Mouse (Mus musculus): ENCODE results near the gene 1700001C19Rik. TPM values are rescaled to one million over a fixed set of nuclear protein-coding genes. Genes with fewer than 3 reads are reported as not detected.

Gene 1700001C19Rik
- total and polyA plus RNA-seq, 3 experiments, result 0.76 TPM; not detected in 2

DNA sequence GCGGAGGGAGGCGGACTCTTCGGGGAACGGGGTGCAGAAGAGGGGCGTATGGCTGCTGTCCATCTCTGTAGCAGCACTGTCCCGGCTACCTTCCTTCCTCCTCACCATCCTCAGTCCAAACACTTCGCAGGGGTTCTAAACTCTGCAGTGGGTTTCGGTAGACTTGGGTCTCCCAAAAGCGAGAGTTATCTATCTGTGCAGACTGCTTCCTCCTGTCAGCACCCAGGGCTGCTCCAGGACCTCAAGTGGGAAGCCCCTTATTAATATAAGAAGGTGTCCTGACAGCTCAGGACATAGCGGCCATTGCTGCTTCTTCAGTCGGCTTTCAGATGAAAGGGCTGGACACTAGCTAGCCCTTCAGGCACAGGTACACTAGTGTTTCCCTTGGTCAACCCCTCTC, 27.8 kb upstream of the 1700001C19Rik start:
- Histone ChIP-seq H3K4me1 (ENCODE audit: control insufficient read depth, insufficient read depth, low read length) (no peaks in the 10 kb centered on the region; the same call in 1 of the 2 replicates), H3K36me3 (ENCODE audit: control insufficient read depth, insufficient read depth, low read length) (no peaks in the 10 kb centered on the region), H3K9ac (ENCODE audit: low read depth, low read length) (no peak overlapping the region), H3K79me2 (replicated peaks; ENCODE audit: control insufficient read depth, insufficient read depth, low read length) (no peaks in the 10 kb centered on the region), H3K4me3 (no peak overlapping the region), H3K27ac (no peak overlapping the region), H3K27me3 (ENCODE audit: control insufficient read depth, insufficient read depth, low read length) (peaks cover 2% of the 10 kb centered on the region; the same call in 1 of the 2 replicates)
- TF ChIP-seq EP300 (IDR thresholded peaks at IDR 0.05; ENCODE audit: insufficient read depth, low read depth, low read length), result no peak
- TF ChIP-seq POLR2A (IDR thresholded peaks at IDR 0.05; ENCODE audit: insufficient read depth, low read depth, low read length), result no peak
- TF ChIP-seq CTCF (IDR thresholded peaks at IDR 0.05), result no peak
- 82% methylated on average over 11 of the region's 11 CpGs for WGBS
- DNase-seq, result no peak
- intact Hi-C loops (cut with DNase I), result no loop called here

DNA sequence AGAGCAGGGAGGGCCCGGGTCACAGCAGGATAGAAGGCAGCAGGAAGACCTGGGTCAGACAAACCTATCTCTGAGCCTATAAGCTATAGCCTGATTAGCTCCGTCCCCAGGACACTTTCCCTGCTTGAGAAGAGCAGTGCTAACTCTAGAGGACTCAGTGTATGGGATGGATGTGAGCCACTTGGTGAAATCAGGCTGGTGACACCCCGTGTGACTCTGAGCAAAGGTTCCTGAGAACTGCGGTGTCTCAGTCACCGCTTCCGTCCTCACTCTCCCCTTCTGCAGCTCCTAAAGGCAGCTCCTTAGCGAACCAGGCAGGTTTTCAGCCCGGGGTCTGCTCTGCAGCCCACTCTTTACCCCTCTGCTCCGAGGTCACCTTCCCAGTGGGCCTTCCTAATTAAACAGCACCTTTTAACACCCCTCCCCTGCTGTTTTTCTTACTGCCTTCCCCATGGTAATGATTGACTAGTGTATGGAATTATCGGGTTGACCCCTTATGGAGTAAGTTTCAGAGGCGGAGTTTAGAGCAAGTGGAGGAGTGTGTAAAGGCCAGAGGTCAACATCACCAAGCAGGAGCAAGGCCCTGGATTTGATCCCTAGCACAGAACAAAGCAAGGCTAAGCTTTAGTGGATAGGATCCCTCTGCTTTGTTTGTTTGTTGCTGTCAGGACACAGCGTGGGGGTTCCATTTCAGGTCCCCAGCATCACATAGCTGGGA, 27.2 kb upstream of the 1700001C19Rik start:
- intact Hi-C loops (cut with DNase I), result no loop called here

DNA sequence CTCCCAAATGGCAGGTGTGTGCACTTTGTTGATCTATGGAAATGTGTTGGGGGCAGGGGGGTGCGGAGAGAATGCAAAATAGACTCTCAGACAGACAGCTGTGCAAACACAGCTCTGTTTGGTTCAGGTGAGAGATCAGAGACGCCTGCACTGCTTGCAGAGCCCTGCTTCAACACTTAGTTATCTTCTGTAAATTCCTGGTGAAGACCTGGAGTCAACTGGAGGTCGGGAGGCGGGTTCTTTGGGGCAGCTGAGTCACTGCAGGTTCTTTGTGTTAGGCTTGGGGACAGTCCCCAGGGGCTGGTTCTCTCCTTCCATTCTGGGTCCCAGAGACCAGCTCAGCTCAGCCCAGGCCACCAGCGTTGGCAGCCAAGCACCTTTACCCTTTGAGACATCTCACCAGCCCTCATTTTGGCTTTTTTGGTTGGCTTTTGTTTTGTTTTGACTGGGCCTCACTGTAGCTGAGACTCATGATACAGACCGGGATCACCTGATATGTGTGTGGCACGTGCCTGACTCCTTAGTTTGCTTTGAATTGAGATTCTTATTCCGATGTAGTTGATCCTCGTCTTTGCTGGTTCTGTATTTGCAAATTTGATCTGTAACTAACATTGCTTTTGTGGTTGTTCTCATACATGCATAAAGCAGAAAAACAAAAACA, 25.7 kb upstream of the 1700001C19Rik start:
- 62% methylated on average over 9 of the region's 9 CpGs for WGBS
- no peaks in the 10 kb centered on the region for H3K36me3 ChIP-seq (ENCODE audit: control insufficient read depth, insufficient read depth, low read length)
- H3K27me3 ChIP-seq (ENCODE audit: control insufficient read depth, insufficient read depth, low read length), result no peaks in the 10 kb centered on the region
- peaks cover 2% of the 10 kb centered on the region for H3K4me1 ChIP-seq (ENCODE audit: control insufficient read depth, insufficient read depth, low read length)
- no peak overlapping the region for H3K27ac ChIP-seq
- TF ChIP-seq CTCF (IDR thresholded peaks at IDR 0.05) (no peak), EP300 (IDR thresholded peaks at IDR 0.05; ENCODE audit: insufficient read depth, low read depth, low read length) (no peak)
- no peaks in the 10 kb centered on the region for H3K79me2 ChIP-seq (replicated peaks; ENCODE audit: control insufficient read depth, insufficient read depth, low read length)
- H3K4me3 ChIP-seq, result no peak overlapping the region
- H3K9ac ChIP-seq (ENCODE audit: low read depth, low read length), result no peak overlapping the region
- intact Hi-C loops (cut with DNase I), result no loop called here
- DNase-seq, result no peak

More for the DNA sequence above, 27.2 kb upstream of the 1700001C19Rik start:
- TF ChIP-seq CTCF (IDR thresholded peaks at IDR 0.05) (no peak), POLR2A (IDR thresholded peaks at IDR 0.05; ENCODE audit: insufficient read depth, low read depth, low read length) (no peak), EP300 (IDR thresholded peaks at IDR 0.05; ENCODE audit: insufficient read depth, low read depth, low read length) (no peak)
- H3K36me3 ChIP-seq (ENCODE audit: control insufficient read depth, insufficient read depth, low read length), result no peaks in the 10 kb centered on the region
- peaks cover 2% of the 10 kb centered on the region; the same call in 1 of the 2 replicates for H3K27me3 ChIP-seq (ENCODE audit: control insufficient read depth, insufficient read depth, low read length)
- no peak overlapping the region for H3K9ac ChIP-seq (ENCODE audit: low read depth, low read length)
- H3K4me1 ChIP-seq (ENCODE audit: control insufficient read depth, insufficient read depth, low read length), result peaks cover 2% of the 10 kb centered on the region
- H3K4me3 ChIP-seq, result no peak overlapping the region
- WGBS, result 74% methylated on average over 12 of the region's 12 CpGs
- no peak for DNase-seq
- H3K27ac ChIP-seq, result no peak overlapping the region
- H3K79me2 ChIP-seq (replicated peaks; ENCODE audit: control insufficient read depth, insufficient read depth, low read length), result no peaks in the 10 kb centered on the region

DNA sequence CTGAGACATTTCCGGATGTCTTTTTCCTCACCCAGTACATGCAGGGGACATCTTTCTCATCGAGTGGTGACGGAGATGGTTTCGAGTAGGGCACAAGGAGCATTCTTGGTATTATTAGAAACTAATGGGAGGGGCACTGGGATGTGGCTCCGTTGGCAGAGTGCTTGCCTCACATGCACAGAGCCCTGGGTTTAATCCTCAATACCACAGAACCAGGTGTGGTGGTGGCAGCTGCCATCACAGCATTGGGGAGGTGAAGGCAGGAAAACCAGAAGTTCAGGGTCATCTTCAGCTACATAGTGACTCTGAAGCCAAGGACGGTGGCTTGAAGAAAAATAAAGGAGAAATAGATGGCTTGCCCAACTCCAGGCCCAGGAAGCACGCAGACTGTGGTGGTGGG, 25.0 kb upstream of the 1700001C19Rik start:
- no peaks in the 10 kb centered on the region for H3K36me3 ChIP-seq (ENCODE audit: control insufficient read depth, insufficient read depth, low read length)
- intact Hi-C loops (cut with DNase I), result no loop called here
- H3K79me2 ChIP-seq (replicated peaks; ENCODE audit: control insufficient read depth, insufficient read depth, low read length), result no peaks in the 10 kb centered on the region
- DNase-seq, result no peak
- H3K4me3 ChIP-seq, result no peak overlapping the region
- TF ChIP-seq POLR2A (IDR thresholded peaks at IDR 0.05; ENCODE audit: insufficient read depth, low read depth, low read length) (no peak), CTCF (IDR thresholded peaks at IDR 0.05) (no peak), EP300 (IDR thresholded peaks at IDR 0.05; ENCODE audit: insufficient read depth, low read depth, low read length) (no peak)
- no peak overlapping the region for H3K27ac ChIP-seq
- peaks cover 2% of the 10 kb centered on the region for H3K4me1 ChIP-seq (ENCODE audit: control insufficient read depth, insufficient read depth, low read length)
- no peaks in the 10 kb centered on the region for H3K27me3 ChIP-seq (ENCODE audit: control insufficient read depth, insufficient read depth, low read length)
- 57% methylated on average over 7 of the region's 7 CpGs for WGBS
- no peak overlapping the region for H3K9ac ChIP-seq (ENCODE audit: low read depth, low read length)

DNA sequence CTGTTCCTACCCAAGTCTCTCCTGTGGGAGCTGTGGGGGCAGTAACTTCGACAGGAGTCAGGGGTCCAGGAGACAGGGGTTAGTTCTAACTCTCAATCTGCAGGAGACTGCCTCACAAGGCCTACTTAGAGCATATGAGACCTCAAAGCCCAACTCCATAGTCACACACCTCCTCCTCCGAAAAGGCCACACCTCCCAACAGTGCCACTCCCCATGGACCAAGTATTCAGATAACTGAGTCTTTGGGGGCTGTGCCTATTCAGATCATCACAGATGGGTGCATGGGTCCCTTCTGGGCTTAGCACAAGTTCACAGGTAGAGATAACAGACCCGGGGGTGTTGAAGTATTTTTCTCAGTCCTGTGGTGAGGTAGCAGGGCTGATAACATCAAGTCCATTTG, 24.5 kb upstream of the 1700001C19Rik start:
- TF ChIP-seq CTCF (IDR thresholded peaks at IDR 0.05) (no peak), EP300 (IDR thresholded peaks at IDR 0.05; ENCODE audit: insufficient read depth, low read depth, low read length) (no peak), POLR2A (IDR thresholded peaks at IDR 0.05; ENCODE audit: insufficient read depth, low read depth, low read length) (no peak)
- Histone ChIP-seq H3K9ac (ENCODE audit: low read depth, low read length) (no peak overlapping the region), H3K36me3 (ENCODE audit: control insufficient read depth, insufficient read depth, low read length) (no peaks in the 10 kb centered on the region), H3K4me1 (ENCODE audit: control insufficient read depth, insufficient read depth, low read length) (peaks cover 2% of the 10 kb centered on the region), H3K27ac (no peak overlapping the region), H3K27me3 (ENCODE audit: control insufficient read depth, insufficient read depth, low read length) (no peaks in the 10 kb centered on the region), H3K79me2 (replicated peaks; ENCODE audit: control insufficient read depth, insufficient read depth, low read length) (no peaks in the 10 kb centered on the region), H3K4me3 (no peak overlapping the region)
- 46% methylated on average over 3 of the region's 3 CpGs for WGBS
- DNase-seq, result no peak
- intact Hi-C loops (cut with DNase I), result no loop called here

DNA sequence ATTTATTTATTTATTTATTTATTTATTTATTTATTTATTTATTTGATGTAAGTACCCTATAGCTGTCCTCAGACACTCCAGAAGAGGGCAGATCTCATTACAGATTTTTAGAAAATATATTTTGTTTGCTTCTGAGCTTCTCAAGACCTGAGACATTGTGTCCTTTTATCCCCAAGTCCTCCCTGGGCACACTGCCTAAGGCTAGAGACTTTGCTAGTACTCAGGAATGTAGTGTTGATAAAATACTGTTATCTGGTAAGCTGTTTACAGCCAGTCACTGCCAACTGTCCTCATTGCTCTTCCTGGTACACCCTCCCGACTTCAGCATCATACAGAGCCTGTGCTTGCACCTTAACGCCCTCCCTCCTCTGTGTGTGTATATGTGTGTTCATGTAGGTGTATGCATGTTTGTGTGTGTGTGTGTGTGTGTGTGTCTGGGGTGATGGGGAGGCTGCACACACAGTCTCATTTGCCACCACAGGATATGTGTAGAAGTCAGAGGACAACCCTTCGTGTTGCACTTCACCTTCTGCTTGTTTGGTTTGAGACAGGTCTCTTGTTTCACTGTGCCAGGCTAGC, 22.3 kb upstream of the 1700001C19Rik start:
- TF ChIP-seq POLR2A (IDR thresholded peaks at IDR 0.05; ENCODE audit: insufficient read depth, low read depth, low read length) (no peak), EP300 (IDR thresholded peaks at IDR 0.05; ENCODE audit: insufficient read depth, low read depth, low read length) (no peak)
- Histone ChIP-seq H3K4me3 (no peak overlapping the region), H3K27me3 (ENCODE audit: control insufficient read depth, insufficient read depth, low read length) (no peaks in the 10 kb centered on the region), H3K27ac (no peak overlapping the region), H3K4me1 (ENCODE audit: control insufficient read depth, insufficient read depth, low read length) (peaks cover 2% of the 10 kb centered on the region), H3K9ac (ENCODE audit: low read depth, low read length) (no peak overlapping the region), H3K36me3 (ENCODE audit: control insufficient read depth, insufficient read depth, low read length) (no peaks in the 10 kb centered on the region), H3K79me2 (replicated peaks; ENCODE audit: control insufficient read depth, insufficient read depth, low read length) (no peaks in the 10 kb centered on the region)
- intact Hi-C loops (cut with DNase I), result no loop called here
- DNase-seq, result no peak
- 51% methylated on average over 3 of the region's 3 CpGs for WGBS

All from heart, adult 2 months (tissue).